Comparison of ENCODE assay signal across 8 mouse cellular contexts in genomic region chr12:54187812-54188600, GRCm38 (mm10). TPM values are rescaled to one million over a fixed set of nuclear protein-coding genes. Genes with fewer than 3 reads are reported as not detected.
DNase-seq lines count a peak whose midpoint lies in the region; ATAC-seq and TF ChIP-seq lines count a peak whose summit lies in the region.

No protein-coding gene starts in this region.

- no peak for TF ChIP-seq POLR2A in lung, adult 2 months (IDR thresholded peaks at IDR 0.05; ENCODE audit: borderline replicate concordance, extremely low read depth, low read depth, low read length)

- H3K36me3 ChIP-seq in lung, embryonic 14.5 days (ENCODE audit: insufficient read depth) = no peaks in the 10 kb centered on the region
- H3K36me3 ChIP-seq in heart, embryonic 12.5 days = 0 out of 2 replicates have a peak, but pooled peaks cover 4% of the 10 kb centered on the region
- peaks cover 9% of the 10 kb centered on the region for H3K36me3 ChIP-seq in stomach, embryonic 16.5 days (ENCODE audit: control insufficient read depth, insufficient read depth, low read length)

- peak overlapping the region; percentile 79; the same call in 1 of the 2 replicates for H3K27ac ChIP-seq in lung, embryonic 14.5 days (ENCODE audit: low read depth)
- H3K27ac ChIP-seq in heart, embryonic 12.5 days (ENCODE audit: poor library complexity, severe bottlenecking) = 0 out of 2 replicates have a peak overlapping the region, but pooled peaks have one; percentile 52
- peak overlapping the region; percentile 74 for H3K27ac ChIP-seq in stomach, embryonic 16.5 days (ENCODE audit: low read length)

- TF ChIP-seq CTCF in lung, embryonic 14.5 days (IDR thresholded peaks at IDR 0.05; ENCODE audit: low read depth) = no peak
- TF ChIP-seq CTCF in lung, adult 2 months (IDR thresholded peaks at IDR 0.05; ENCODE audit: insufficient read depth, low read length) = no peak

- no peak overlapping the region for H3K4me2 ChIP-seq in lung, embryonic 14.5 days
- H3K4me2 ChIP-seq in heart, embryonic 12.5 days = no peak overlapping the region
- no peak overlapping the region for H3K4me2 ChIP-seq in stomach, embryonic 16.5 days (ENCODE audit: low read depth, low read length)

- DNase-seq in lung, embryonic 14.5 days = peak; percentile 81
- DNase-seq in lung, adult 2 months = no peak
- DNase-seq in kidney, postnatal 14 days = peak; percentile 83
- no peak for DNase-seq in T-cell, adult 2 months (ENCODE audit: low spot score)
- DNase-seq in ovary, postnatal 10 days (ENCODE audit: low spot score) = no peak

- H3K9ac ChIP-seq in lung, embryonic 14.5 days = no peak overlapping the region
- no peak overlapping the region for H3K9ac ChIP-seq in heart, embryonic 12.5 days
- H3K9ac ChIP-seq in stomach, embryonic 16.5 days (ENCODE audit: low read length) = no peak overlapping the region

- no peaks in the 10 kb centered on the region for H3K9me3 ChIP-seq in lung, embryonic 14.5 days (ENCODE audit: low read depth, low read length)
- 0 out of 2 replicates have a peak, but pooled peaks cover 3% of the 10 kb centered on the region for H3K9me3 ChIP-seq in heart, embryonic 12.5 days (replicated peaks)
- no peaks in the 10 kb centered on the region for H3K9me3 ChIP-seq in stomach, embryonic 16.5 days (replicated peaks; ENCODE audit: control insufficient read depth, low read length)

- H3K27me3 ChIP-seq in lung, embryonic 14.5 days (ENCODE audit: insufficient read depth, low read length) = 0 out of 2 replicates have a peak, but pooled peaks cover 2% of the 10 kb centered on the region
- no peaks in the 10 kb centered on the region for H3K27me3 ChIP-seq in heart, embryonic 12.5 days (replicated peaks)
- H3K27me3 ChIP-seq in stomach, embryonic 16.5 days (ENCODE audit: control insufficient read depth, insufficient read depth, low read length) = no peaks in the 10 kb centered on the region

- no peak for ATAC-seq in lung, embryonic 14.5 days (ENCODE audit: insufficient read depth)
- no peak for ATAC-seq in heart, embryonic 12.5 days (ENCODE audit: insufficient number of reproducible peaks, low FRiP score)
- no peak for ATAC-seq in stomach, embryonic 16.5 days (ENCODE audit: insufficient read depth, low FRiP score)
- ATAC-seq in monocyte, adult 5-6 weeks (replicated peaks; ENCODE audit: insufficient number of reproducible peaks, low FRiP score, low TSS enrichment, poor library complexity, severe bottlenecking) = no peak

- H3K4me1 ChIP-seq in lung, embryonic 14.5 days (ENCODE audit: insufficient read depth) = peaks cover 23% of the 10 kb centered on the region
- peaks cover 7% of the 10 kb centered on the region; the same call in 1 of the 2 replicates for H3K4me1 ChIP-seq in lung, adult 2 months (ENCODE audit: control insufficient read depth, insufficient read depth, low read length)
- H3K4me1 ChIP-seq in heart, embryonic 12.5 days (replicated peaks) = peaks cover 29% of the 10 kb centered on the region
- H3K4me1 ChIP-seq in stomach, embryonic 16.5 days (ENCODE audit: control insufficient read depth, insufficient read depth, low read length) = peaks cover 44% of the 10 kb centered on the region

- no peak overlapping the region for H3K4me3 ChIP-seq in lung, embryonic 14.5 days (ENCODE audit: low read depth, low read length)
- no peak overlapping the region for H3K4me3 ChIP-seq in lung, adult 2 months (replicated peaks; ENCODE audit: extremely low read depth, low read depth, low read length)
- no peak overlapping the region for H3K4me3 ChIP-seq in heart, embryonic 12.5 days
- H3K4me3 ChIP-seq in stomach, embryonic 16.5 days (replicated peaks; ENCODE audit: low read length) = no peak overlapping the region

- whole genome bisulfite sequencing in lung, embryonic 14.5 days = 58% methylated on average over 17 of the region's 17 CpGs
- 37% methylated on average over 17 of the region's 17 CpGs for WGBS in lung, adult 2 months
- WGBS in heart, embryonic 12.5 days = 50% methylated on average over 17 of the region's 17 CpGs
- 65% methylated on average over 17 of the region's 17 CpGs for WGBS in stomach, embryonic 16.5 days

RNA-seq across cellular contexts. Expression of gene Egln3, which starts 15.7 kb away (rescaled TPM):
- polyA plus RNA-seq in lung, embryonic 14.5 days (2014; fragmentation: Nextera tagmentation; extraction: Ambion mirVana) = 11.4 and 15.5 TPM in 2 replicates
- polyA plus RNA-seq in lung, adult 2 months (2012; rRNA removed) = 1.9 and 9.2 TPM in 2 replicates
- 7.4 and 7.5 TPM in 2 replicates for polyA plus RNA-seq in heart, embryonic 12.5 days (2016; fragmentation: Nextera tagmentation; extraction: Ambion mirVana)
- polyA plus RNA-seq in stomach, embryonic 16.5 days (2015; fragmentation: Nextera tagmentation; extraction: Ambion mirVana) = 59.8 and 64.7 TPM in 2 replicates
- 1.8 to 4.0 TPM (median 3.6 TPM) in 3 replicates for total RNA-seq in monocyte, adult 5-6 weeks (2017)

Comparison
In these comparisons a context has a peak if more than half of its experiments do, and no peak if none do; other contexts are left out.
1. DNase-seq: peak in lung, embryonic 14.5 days (single experiment) and kidney, postnatal 14 days (single experiment); none in lung, adult 2 months (single experiment), T-cell, adult 2 months (single experiment) and ovary, postnatal 10 days (single experiment).
2. Peak in every context shown above with its lines, with median percentiles within 50 percentile points of each other: H3K27ac ChIP-seq.